Mouse (Mus musculus) left cerebral cortex, adult 18-20 months (tissue): ENCODE results near the gene Bcl2l2. TPM values are rescaled to one million over a fixed set of nuclear protein-coding genes. Genes with fewer than 3 reads are reported as not detected.

Source experiments
- DNase-seq, 2 experiments: peaks; one replicate each; pipeline ENCODE4 v3.0.0; 2021 to 2022; ENCODE audit warnings: low spot score in 2 of 2, mixed read lengths in 1 of 2
- total RNA-seq, 2 experiments: library from RNA; stranded (reverse); gene quantifications; 2 replicates each; pipeline ENCODE4 v1.2.3; 2021

Gene Bcl2l2
- total RNA-seq, 2 experiments from 2014 or later = 140 to 142 TPM

DNA sequence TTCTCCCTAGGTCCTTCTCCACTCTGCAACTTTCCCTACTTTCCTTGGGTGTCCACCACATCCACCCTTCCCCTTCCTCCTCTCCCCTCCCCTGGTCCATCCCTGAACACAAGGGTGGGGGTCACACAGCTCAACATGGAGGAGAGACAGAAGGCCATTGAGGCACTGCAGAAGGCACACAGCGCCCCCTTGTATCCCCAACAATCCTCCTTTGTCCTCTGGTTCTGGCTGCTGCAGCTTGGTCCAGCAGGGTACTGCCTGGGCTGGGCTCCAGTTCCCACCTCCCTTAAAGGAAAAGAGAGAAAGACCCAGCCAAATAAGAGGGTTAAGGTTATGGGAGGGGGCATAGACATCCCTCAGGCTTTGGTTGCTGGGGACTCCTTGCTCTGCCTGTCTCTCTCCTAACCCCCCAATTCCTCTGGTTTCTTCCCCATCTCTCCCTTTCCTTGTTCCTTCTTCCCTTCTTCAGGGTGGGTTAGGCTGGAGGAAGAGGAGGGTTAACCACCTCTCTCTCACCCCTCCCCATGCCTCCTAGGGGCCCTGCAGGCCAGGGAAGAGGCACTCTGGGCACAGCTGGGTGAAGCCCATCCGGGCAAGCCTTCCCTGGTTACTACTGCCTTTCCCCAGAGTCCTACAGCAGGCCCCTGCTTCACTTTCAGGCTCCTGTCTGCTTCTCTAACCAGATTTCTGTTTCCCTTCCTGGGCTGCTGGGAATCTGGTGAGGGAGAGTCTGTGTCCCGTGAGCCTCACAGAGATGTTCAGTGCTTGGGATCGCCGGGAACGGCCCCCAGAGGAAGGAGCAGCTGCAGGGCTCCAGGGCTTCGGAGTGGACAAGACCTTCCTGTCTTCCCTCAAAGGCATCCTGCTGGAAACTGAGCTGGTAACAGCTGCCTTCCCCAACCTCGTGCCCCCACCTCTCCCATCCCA, 53.0 kb downstream of the Bcl2l2 start, which contains the start of gene Cmtm5:
Cmtm5 (plus strand) TSS at position 358 of the 927 bp plus-strand sequence.
- peak; percentile 50 to 52 for DNase-seq

DNA sequence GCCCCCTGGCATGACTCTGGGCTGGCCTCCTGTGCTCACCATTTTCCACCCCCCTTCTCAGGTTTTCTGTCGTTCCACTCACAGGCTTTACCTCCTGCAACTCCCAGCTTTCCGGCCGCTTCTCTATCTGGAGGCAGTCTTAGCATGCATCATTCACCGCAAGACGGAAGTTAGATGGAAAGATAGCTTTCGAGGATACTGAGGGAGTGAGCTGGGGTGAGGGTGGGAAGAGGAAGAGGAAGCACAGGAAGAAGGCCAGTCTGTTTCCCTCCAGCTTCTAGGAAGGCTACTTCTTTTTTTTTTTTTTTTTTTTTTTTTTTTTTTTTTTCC, 53.6 kb downstream of the Bcl2l2 start:
- no peak for DNase-seq

DNA sequence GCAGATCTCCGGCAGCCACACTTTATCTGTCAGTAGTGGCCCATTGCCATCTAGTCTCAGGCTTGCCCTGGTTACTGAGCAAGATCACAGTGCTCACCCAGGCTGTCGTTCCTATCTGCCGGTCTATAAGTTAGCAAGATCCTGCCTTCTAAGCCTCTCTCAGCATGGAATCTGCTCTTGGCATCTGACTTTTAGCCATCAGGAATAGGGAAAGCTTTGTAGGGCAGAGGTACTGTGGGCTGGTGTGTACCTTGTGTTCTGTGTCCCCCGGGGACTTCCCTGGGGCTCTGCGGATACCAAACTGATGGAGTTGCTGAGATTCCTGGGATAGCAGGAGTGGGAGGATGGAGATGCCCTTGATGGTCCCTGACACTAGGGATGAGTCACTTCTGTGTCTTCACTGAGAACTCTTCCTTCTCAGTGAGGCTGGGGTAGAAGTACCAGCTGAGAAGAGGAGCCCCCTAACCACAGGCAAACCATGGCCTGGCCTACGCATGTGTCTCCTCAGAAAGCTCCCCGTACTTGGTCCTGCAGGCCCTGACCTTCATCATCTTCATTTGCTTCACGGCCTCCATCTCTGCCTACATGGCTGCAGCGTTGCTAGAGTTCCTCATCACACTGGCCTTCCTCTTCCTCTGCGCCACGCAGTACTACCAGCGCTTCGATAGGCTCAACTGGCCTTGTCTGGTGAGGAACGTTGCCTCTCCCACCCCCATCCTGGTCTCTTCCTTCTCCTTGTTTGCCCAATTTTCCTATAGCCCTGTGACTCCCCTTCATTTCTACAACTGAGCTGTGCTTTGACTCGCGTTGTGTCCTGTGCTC, 54.4 kb downstream of the Bcl2l2 start:
- DNase-seq = no peak

Other genes starting within 250 kb of the Bcl2l2 start
- not detected for gene Gm17606, start 242.4 kb upstream of the Bcl2l2 start, total RNA-seq
- gene Cdh24, start 242.0 kb upstream of the Bcl2l2 start, total RNA-seq = 1 to 10 TPM; 8.4 to 9.2 TPM
- gene 1700123O20Rik, start 197.2 kb upstream of the Bcl2l2 start, total RNA-seq = 10 to 100 TPM; 22.9 to 25.8 TPM
- 100 to 1,000 TPM; 193 to 195 TPM for gene Acin1, start 196.4 kb upstream of the Bcl2l2 start, total RNA-seq
- not detected for gene Gm29776, start 184.5 kb upstream of the Bcl2l2 start, total RNA-seq
- gene Cebpe, start 171.2 kb upstream of the Bcl2l2 start, total RNA-seq = not detected
- 10 to 100 TPM; 48.7 to 52.5 TPM for gene Slc7a8, start 101.4 kb upstream of the Bcl2l2 start, total RNA-seq
- not detected for gene Rnf212b, start 69.2 kb upstream of the Bcl2l2 start, total RNA-seq
- gene Homez, start 12.4 kb upstream of the Bcl2l2 start, total RNA-seq = 10 to 100 TPM; 20.6 to 21.9 TPM
- gene Ppp1r3e, start 5.8 kb upstream of the Bcl2l2 start, total RNA-seq = 10 to 100 TPM; 18.5 to 19.8 TPM
- gene Gm20521, start 64 bp downstream of the Bcl2l2 start, total RNA-seq = not detected
- gene Pabpn1, start 9.1 kb downstream of the Bcl2l2 start, total RNA-seq = 100 to 1,000 TPM; 229 to 230 TPM
- gene Slc22a17, start 29.8 kb downstream of the Bcl2l2 start, total RNA-seq = 100 to 1,000 TPM; 571 to 605 TPM
- 1 to 10 TPM; 8.4 to 8.6 TPM for gene Efs, start 42.7 kb downstream of the Bcl2l2 start, total RNA-seq
- gene Il25, start 49.3 kb downstream of the Bcl2l2 start, total RNA-seq = under 1 TPM in 1 of 2 experiments, not detected in 1; 0.33 TPM
- gene Cmtm5, start 52.9 kb downstream of the Bcl2l2 start, total RNA-seq = 10 to 100 TPM; 45.2 to 52.0 TPM
- gene Myh6, start 83.5 kb downstream of the Bcl2l2 start, total RNA-seq = 1 to 10 TPM; 3.8 to 5.0 TPM
- not detected for gene Gm17428, start 93.6 kb downstream of the Bcl2l2 start, total RNA-seq
- gene Myh7, start 111.2 kb downstream of the Bcl2l2 start, total RNA-seq = 10 to 100 TPM; 16.0 to 18.2 TPM
- 10 to 100 TPM; 30.6 to 32.0 TPM for gene Ngdn, start 132.1 kb downstream of the Bcl2l2 start, total RNA-seq
- gene Zfhx2, start 208.9 kb downstream of the Bcl2l2 start, total RNA-seq = 10 to 100 TPM; 41.8 to 44.5 TPM
- 10 to 100 TPM; 22.9 to 23.1 TPM for gene Thtpa, start 211.4 kb downstream of the Bcl2l2 start, total RNA-seq
- 10 to 100 TPM in 1 of 2 experiments, 1 to 10 TPM in 1; 9.5 to 10.2 TPM for gene Ap1g2, start 223.2 kb downstream of the Bcl2l2 start, total RNA-seq
- gene Jph4, start 233.6 kb downstream of the Bcl2l2 start, total RNA-seq = 100 to 1,000 TPM; 279 to 305 TPM